Mouse (Mus musculus): ENCODE measurements around the gene Ccdc60. TPM values are rescaled to one million over a fixed set of nuclear protein-coding genes. Genes with fewer than 3 reads are reported as not detected.
"Not testable (repeated sequence)": the region's sequence is repeated elsewhere in the genome, so short reads cannot be mapped to it uniquely, and the experiment has no call there.

Ccdc60 gene
- polyA plus RNA-seq, 1 experiment from 2014 or later: 2.2 TPM

DNA sequence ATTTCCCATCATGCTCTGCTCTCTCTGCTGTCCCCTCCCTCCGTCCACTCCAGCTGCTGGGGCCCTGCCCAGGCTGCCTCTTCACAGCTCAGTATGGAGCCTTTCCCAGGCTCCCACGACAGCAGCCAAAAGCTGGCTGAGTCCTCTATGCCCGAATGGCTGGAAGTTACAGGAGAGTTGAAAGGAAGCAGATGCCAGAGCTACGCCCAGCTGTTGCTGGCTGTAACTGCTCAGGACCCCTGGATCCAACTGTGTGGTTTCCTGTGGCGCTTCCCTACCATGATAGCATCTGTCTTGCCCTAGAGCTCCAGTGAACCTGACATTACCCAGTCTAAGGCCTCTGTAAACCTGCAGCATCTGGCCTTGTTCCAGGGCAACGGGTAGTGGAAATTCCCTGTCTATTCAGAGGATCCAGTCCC, 20.6 kb upstream of the Ccdc60 start:
- H3K27ac ChIP-seq (ENCODE audit: low read depth, low read length): no peak overlapping the region
- H3K4me1 ChIP-seq (replicated peaks; ENCODE audit: control insufficient read depth, insufficient read depth, low read length): no peaks in the 10 kb centered on the region
- H3K36me3 ChIP-seq (ENCODE audit: control insufficient read depth, insufficient read depth, low read length): no peaks in the 10 kb centered on the region
- no peaks in the 10 kb centered on the region for H3K9me3 ChIP-seq (ENCODE audit: control insufficient read depth, low read length)
- DNase-seq (ENCODE audit: low spot score) (no peak), ATAC-seq (ENCODE audit: low FRiP score) (no peak)
- 45% methylated on average over 6 of the region's 6 CpGs for WGBS
- H3K27me3 ChIP-seq (ENCODE audit: control insufficient read depth, insufficient read depth, low read length): no peaks in the 10 kb centered on the region
- H3K4me2 ChIP-seq (replicated peaks; ENCODE audit: low read depth, low read length): no peak overlapping the region
- no peak overlapping the region for H3K9ac ChIP-seq (ENCODE audit: low read depth, low read length)
- H3K4me3 ChIP-seq (ENCODE audit: low read depth, low read length): no peak overlapping the region

DNA sequence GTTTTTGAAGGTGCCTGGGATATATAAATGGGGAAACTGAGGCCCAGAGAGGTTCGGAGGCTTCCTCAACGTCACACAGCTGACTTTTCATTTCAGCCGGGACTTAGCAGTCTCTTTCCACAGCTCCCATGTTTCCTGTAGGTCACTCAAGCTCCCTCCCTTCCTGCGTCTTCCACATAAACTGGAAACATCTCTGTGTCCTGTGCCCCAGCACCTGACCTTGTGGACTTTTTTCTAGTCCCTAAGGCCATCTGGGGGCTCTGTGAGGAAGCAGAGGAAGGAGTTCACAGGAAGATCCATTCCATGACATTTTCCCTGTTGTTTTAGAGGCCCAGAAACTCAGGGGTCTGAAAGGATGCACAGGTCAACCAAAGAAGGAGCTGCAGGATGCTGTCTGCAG, 16.8 kb upstream of the Ccdc60 start:
- no peaks in the 10 kb centered on the region for H3K9me3 ChIP-seq (ENCODE audit: control insufficient read depth, low read length)
- no peaks in the 10 kb centered on the region for H3K4me1 ChIP-seq (replicated peaks; ENCODE audit: control insufficient read depth, insufficient read depth, low read length)
- no peak overlapping the region for H3K27ac ChIP-seq (ENCODE audit: low read depth, low read length)
- H3K9ac ChIP-seq (ENCODE audit: low read depth, low read length): no peak overlapping the region
- H3K4me3 ChIP-seq (ENCODE audit: low read depth, low read length): no peak overlapping the region
- H3K36me3 ChIP-seq (ENCODE audit: control insufficient read depth, insufficient read depth, low read length): no peaks in the 10 kb centered on the region
- ATAC-seq (ENCODE audit: low FRiP score): no peak
- no peaks in the 10 kb centered on the region for H3K27me3 ChIP-seq (ENCODE audit: control insufficient read depth, insufficient read depth, low read length)
- DNase-seq (ENCODE audit: low spot score): no peak
- WGBS: 86% methylated on average over 4 of the region's 4 CpGs
- no peak overlapping the region for H3K4me2 ChIP-seq (replicated peaks; ENCODE audit: low read depth, low read length)

DNA sequence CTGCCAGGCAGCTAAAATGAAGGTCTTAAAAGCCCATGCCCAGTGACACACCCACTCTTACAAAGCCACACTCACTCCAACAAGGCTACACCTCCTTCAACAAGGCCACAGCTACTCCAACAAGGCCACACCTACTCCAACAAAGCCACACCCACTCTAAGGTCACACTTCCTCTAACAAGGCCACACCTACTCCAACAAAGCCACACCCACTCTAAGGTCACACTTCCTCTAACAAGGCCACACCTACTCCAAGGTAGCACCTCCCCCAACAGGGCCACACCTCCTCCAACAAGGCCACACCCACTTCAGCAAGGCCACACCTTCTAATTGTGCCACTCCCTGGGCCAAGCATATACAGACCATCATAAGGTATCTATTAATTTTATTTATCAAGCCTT, 16.4 kb upstream of the Ccdc60 start:
- DNase-seq (ENCODE audit: low spot score); H3K4me1 ChIP-seq (replicated peaks; ENCODE audit: control insufficient read depth, insufficient read depth, low read length); H3K27me3 ChIP-seq (ENCODE audit: control insufficient read depth, insufficient read depth, low read length); H3K36me3 ChIP-seq (ENCODE audit: control insufficient read depth, insufficient read depth, low read length); H3K4me2 ChIP-seq (replicated peaks; ENCODE audit: low read depth, low read length); H3K27ac ChIP-seq (ENCODE audit: low read depth, low read length); H3K9ac ChIP-seq (ENCODE audit: low read depth, low read length); ATAC-seq (ENCODE audit: low FRiP score); H3K9me3 ChIP-seq (ENCODE audit: control insufficient read depth, low read length); H3K4me3 ChIP-seq (ENCODE audit: low read depth, low read length): not testable (repeated sequence)

DNA sequence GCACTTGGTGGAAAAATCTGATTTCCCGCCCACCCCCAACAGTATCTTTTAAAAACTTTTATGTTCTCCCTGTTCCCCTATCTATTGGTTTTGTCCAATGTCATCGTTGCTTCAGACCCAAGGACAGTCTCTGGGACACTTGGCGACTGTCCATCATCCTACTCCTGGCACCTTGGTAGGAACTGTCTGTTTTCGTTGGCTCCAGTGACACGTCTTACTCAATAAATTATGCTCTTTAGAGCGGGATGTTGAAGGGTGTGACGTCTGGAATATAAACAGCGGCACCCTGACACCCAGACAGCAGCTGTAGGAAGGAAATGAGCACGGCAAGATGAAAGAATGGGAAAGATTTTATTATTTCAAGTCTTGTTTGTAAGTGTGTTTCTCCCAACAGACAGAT, 12.2 kb upstream of the Ccdc60 start:
- ATAC-seq (ENCODE audit: low FRiP score) (no peak), DNase-seq (ENCODE audit: low spot score) (no peak)
- H3K4me2 ChIP-seq (replicated peaks; ENCODE audit: low read depth, low read length): no peak overlapping the region
- H3K4me3 ChIP-seq (ENCODE audit: low read depth, low read length): no peak overlapping the region
- no peaks in the 10 kb centered on the region for H3K9me3 ChIP-seq (ENCODE audit: control insufficient read depth, low read length)
- H3K36me3 ChIP-seq (ENCODE audit: control insufficient read depth, insufficient read depth, low read length): no peaks in the 10 kb centered on the region
- no peak overlapping the region for H3K9ac ChIP-seq (ENCODE audit: low read depth, low read length)
- no peak overlapping the region for H3K27ac ChIP-seq (ENCODE audit: low read depth, low read length)
- WGBS: 82% methylated on average over 9 of the region's 9 CpGs
- H3K27me3 ChIP-seq (ENCODE audit: control insufficient read depth, insufficient read depth, low read length): no peaks in the 10 kb centered on the region
- H3K4me1 ChIP-seq (replicated peaks; ENCODE audit: control insufficient read depth, insufficient read depth, low read length): no peaks in the 10 kb centered on the region

DNA sequence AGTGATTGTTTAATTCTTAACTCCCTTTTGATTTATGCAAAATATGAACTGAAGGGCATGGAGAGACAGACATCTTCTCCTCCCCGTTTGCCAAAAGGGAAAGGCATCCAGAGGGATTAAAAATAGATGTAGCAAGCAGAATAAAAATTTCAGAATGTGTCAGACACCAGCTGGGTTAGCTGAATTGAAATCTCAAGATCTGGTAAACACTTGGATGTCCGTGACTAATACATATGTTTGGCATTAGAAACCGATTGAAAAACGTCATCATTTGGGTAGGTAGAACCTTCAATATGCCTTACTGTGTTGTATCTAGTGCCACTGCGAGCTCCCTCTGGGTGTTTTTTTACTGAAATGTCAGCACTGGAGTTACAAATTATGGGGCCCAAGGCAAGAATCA, 4.7 kb upstream of the Ccdc60 start:
- Histone ChIP-seq H3K4me2 (replicated peaks; ENCODE audit: low read depth, low read length) (no peak overlapping the region), H3K27me3 (ENCODE audit: control insufficient read depth, insufficient read depth, low read length) (no peaks in the 10 kb centered on the region), H3K9ac (ENCODE audit: low read depth, low read length) (no peak overlapping the region), H3K9me3 (ENCODE audit: control insufficient read depth, low read length) (no peaks in the 10 kb centered on the region), H3K27ac (ENCODE audit: low read depth, low read length) (no peak overlapping the region), H3K4me1 (replicated peaks; ENCODE audit: control insufficient read depth, insufficient read depth, low read length) (peaks cover 9% of the 10 kb centered on the region), H3K36me3 (ENCODE audit: control insufficient read depth, insufficient read depth, low read length) (no peaks in the 10 kb centered on the region), H3K4me3 (ENCODE audit: low read depth, low read length) (no peak overlapping the region)
- DNase-seq (ENCODE audit: low spot score) (no peak), ATAC-seq (ENCODE audit: low FRiP score) (no peak)
- 82% methylated on average over 5 of the region's 5 CpGs for WGBS

DNA sequence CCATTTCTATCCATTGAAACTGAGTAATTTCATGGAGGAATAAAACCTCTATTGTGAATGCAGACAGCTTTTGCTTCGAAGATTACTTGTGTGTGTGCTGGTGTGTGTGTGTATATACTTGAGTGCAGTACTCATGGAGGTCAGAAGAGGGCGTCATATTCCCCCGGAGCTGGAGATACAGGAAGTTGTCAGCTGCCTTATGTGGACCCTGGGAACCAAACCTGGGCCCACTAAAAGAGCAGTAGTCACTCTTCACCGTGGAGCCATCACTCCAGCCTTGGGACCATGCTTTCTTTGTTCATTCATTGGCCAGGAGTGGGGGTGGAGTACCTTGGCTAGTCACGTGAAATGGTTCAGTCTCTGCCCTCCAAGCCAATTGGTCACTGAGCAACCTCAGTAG, 1.8 kb upstream of the Ccdc60 start:
- Histone ChIP-seq H3K4me3 (ENCODE audit: low read depth, low read length) (no peak overlapping the region), H3K4me2 (replicated peaks; ENCODE audit: low read depth, low read length) (no peak overlapping the region), H3K36me3 (ENCODE audit: control insufficient read depth, insufficient read depth, low read length) (no peaks in the 10 kb centered on the region), H3K27me3 (ENCODE audit: control insufficient read depth, insufficient read depth, low read length) (no peaks in the 10 kb centered on the region), H3K4me1 (replicated peaks; ENCODE audit: control insufficient read depth, insufficient read depth, low read length) (peaks cover 9% of the 10 kb centered on the region), H3K9me3 (ENCODE audit: control insufficient read depth, low read length) (no peaks in the 10 kb centered on the region), H3K27ac (ENCODE audit: low read depth, low read length) (no peak overlapping the region), H3K9ac (ENCODE audit: low read depth, low read length) (no peak overlapping the region)
- WGBS: 87% methylated on average over 5 of the region's 5 CpGs
- ATAC-seq (ENCODE audit: low FRiP score) (no peak), DNase-seq (ENCODE audit: low spot score) (no peak)

DNA sequence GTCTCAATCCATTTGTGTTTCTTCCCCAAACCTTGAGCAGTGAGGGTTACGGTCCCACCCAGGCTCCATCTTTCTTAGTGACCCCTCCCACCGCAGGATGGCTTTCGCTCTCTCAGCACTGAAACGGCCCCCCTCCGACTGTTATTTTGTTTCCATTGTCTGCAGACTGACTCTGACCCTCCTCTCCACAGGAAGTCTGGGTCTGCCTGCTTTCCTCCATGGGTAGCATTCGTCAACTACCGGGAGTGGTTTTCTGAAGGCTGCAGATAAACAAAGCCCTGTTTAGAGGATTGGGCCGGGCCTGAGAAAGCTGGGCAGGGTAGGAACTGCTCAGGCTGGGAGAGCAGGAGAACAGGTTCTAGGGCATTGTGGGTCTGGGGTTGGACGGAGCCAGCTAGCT, 1.1 kb upstream of the Ccdc60 start:
- DNase-seq (ENCODE audit: low spot score) (peak; percentile 55), ATAC-seq (ENCODE audit: low FRiP score) (peak; percentile 53; the same call in 1 of the 2 replicates)
- no peaks in the 10 kb centered on the region for H3K36me3 ChIP-seq (ENCODE audit: control insufficient read depth, insufficient read depth, low read length)
- H3K27me3 ChIP-seq (ENCODE audit: control insufficient read depth, insufficient read depth, low read length): no peaks in the 10 kb centered on the region
- H3K9ac ChIP-seq (ENCODE audit: low read depth, low read length): peak overlapping the region; percentile 34
- peak overlapping the region; percentile 42; the same call in 1 of the 2 replicates for H3K27ac ChIP-seq (ENCODE audit: low read depth, low read length)
- peak overlapping the region; percentile 38 for H3K4me2 ChIP-seq (replicated peaks; ENCODE audit: low read depth, low read length)
- no peak overlapping the region for H3K4me3 ChIP-seq (ENCODE audit: low read depth, low read length)
- H3K9me3 ChIP-seq (ENCODE audit: control insufficient read depth, low read length): no peaks in the 10 kb centered on the region
- H3K4me1 ChIP-seq (replicated peaks; ENCODE audit: control insufficient read depth, insufficient read depth, low read length): peaks cover 9% of the 10 kb centered on the region
- under 1% methylated on average over 9 of the region's 9 CpGs for WGBS

DNA sequence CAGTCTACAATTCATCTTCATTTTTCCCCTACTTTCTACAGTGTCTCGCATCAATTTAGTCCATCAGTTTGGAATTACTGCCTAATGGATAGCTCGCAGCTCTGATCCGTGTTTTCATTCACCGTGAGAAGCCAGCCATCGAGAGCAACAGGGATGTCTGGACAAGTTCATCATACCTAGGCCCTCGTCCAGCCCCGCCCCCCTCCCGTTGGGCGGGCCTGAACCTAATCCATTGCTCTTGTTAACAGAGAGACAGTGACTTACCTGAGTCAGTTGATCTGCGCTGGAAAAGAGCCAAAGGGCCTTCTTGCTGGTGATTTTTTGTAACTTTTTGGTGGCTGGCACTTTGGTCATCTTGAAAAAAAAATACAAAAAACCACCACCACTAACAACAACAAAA, 602 bp downstream of the Ccdc60 start:
- no peak overlapping the region for H3K4me3 ChIP-seq (ENCODE audit: low read depth, low read length)

DNA sequence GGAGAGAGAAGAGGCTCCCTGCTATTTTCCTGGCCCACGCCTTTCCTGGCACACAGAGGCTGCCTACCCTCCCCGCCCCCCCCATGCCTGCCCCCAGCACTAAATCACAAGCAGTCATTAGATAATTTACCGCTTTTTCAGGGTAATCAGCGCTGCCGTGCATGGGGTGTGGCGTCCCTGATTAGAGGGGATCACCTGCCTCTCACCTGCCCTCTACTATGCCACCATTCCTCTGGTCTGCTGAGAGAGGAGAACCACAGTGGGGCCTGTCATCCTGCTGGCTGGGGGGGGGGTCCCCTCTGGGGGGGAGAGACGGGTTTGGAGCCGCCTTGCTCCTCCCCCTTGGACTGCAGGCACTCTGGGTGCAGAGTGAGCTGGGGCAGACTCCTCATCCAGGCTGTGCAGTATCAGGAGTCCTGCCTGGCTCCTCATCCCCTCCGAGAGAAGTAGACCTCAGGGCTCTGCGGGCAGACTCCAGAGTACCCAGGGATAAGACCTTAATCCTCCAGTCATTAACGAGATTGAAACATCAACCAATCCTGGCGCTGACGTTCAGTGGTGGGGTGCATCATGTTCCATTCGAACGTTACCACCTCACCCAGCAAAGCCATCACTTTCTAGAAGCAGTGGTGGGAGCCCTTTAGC, 3.1 kb downstream of the Ccdc60 start:
- DNase-seq (ENCODE audit: low spot score): no peak
- Histone ChIP-seq H3K9ac (ENCODE audit: low read depth, low read length) (no peak overlapping the region), H3K4me2 (replicated peaks; ENCODE audit: low read depth, low read length) (no peak overlapping the region), H3K27me3 (ENCODE audit: control insufficient read depth, insufficient read depth, low read length) (no peaks in the 10 kb centered on the region), H3K9me3 (ENCODE audit: control insufficient read depth, low read length) (no peaks in the 10 kb centered on the region), H3K4me3 (ENCODE audit: low read depth, low read length) (no peak overlapping the region), H3K36me3 (ENCODE audit: control insufficient read depth, insufficient read depth, low read length) (no peaks in the 10 kb centered on the region), H3K27ac (ENCODE audit: low read depth, low read length) (no peak overlapping the region), H3K4me1 (replicated peaks; ENCODE audit: control insufficient read depth, insufficient read depth, low read length) (peaks cover 9% of the 10 kb centered on the region)
- WGBS: 46% methylated on average over 14 of the region's 15 CpGs
- no peak for ATAC-seq (ENCODE audit: low FRiP score)

More for the DNA sequence above, 602 bp downstream of the Ccdc60 start:
- Histone ChIP-seq H3K9me3 (ENCODE audit: control insufficient read depth, low read length) (no peaks in the 10 kb centered on the region), H3K27me3 (ENCODE audit: control insufficient read depth, insufficient read depth, low read length) (no peaks in the 10 kb centered on the region), H3K27ac (ENCODE audit: low read depth, low read length) (no peak overlapping the region), H3K9ac (ENCODE audit: low read depth, low read length) (no peak overlapping the region), H3K36me3 (ENCODE audit: control insufficient read depth, insufficient read depth, low read length) (no peaks in the 10 kb centered on the region), H3K4me1 (replicated peaks; ENCODE audit: control insufficient read depth, insufficient read depth, low read length) (peaks cover 9% of the 10 kb centered on the region), H3K4me2 (replicated peaks; ENCODE audit: low read depth, low read length) (no peak overlapping the region)
- ATAC-seq (ENCODE audit: low FRiP score): no peak
- WGBS: 47% methylated on average over 10 of the region's 10 CpGs
- no peak for DNase-seq (ENCODE audit: low spot score)
